Mouse (Mus musculus) forebrain, embryonic 16.5 days (tissue): Measurements from ENCODE around the gene Inpp1. TPM values are rescaled to one million over a fixed set of nuclear protein-coding genes. Genes with fewer than 3 reads are reported as not detected.

ENCODE experiments used
- ATAC-seq: fragments of 200-750 bp; cut with Nextera tagmentation; 2 replicates; pipeline ENCODE4 v1.8.0; 2017; ENCODE audit warnings: mild to moderate bottlenecking, moderate library complexity
- H3K27ac ChIP-seq: fragments of 300-500 bp; sonication (generic); 2 replicates; pipeline ENCODE4 v1.5.1; 2014; ENCODE audit warnings: low read length, control low read depth
- H3K27me3 ChIP-seq: fragments of 300-500 bp; sonication (generic); replicated peaks from 2 replicates; pipeline ENCODE4 v1.6.1; 2014; ENCODE audit warnings: low read length; ENCODE audit not compliant: control insufficient read depth, insufficient read depth
- H3K36me3 ChIP-seq: fragments of 300-500 bp; sonication (generic); 2 replicates; pipeline ENCODE4 v1.6.1; 2014; ENCODE audit not compliant: control insufficient read depth, insufficient read depth
- H3K4me1 ChIP-seq: fragments of 300-500 bp; sonication (generic); replicated peaks from 2 replicates; pipeline ENCODE4 v1.6.1; 2014; ENCODE audit warnings: low read length; ENCODE audit not compliant: control insufficient read depth, insufficient read depth
- H3K4me2 ChIP-seq: fragments of 300-500 bp; sonication (generic); 2 replicates; pipeline ENCODE4 v1.6.1; 2014; ENCODE audit warnings: mild to moderate bottlenecking, low read length, control low read depth
- H3K4me3 ChIP-seq: fragments of 300-500 bp; sonication (generic); replicated peaks from 2 replicates; pipeline ENCODE4 v1.5.1; 2014; ENCODE audit warnings: mild to moderate bottlenecking, low read length, control low read depth
- H3K9ac ChIP-seq: fragments of 300-500 bp; sonication (generic); replicated peaks from 2 replicates; pipeline ENCODE4 v1.6.1; 2014; ENCODE audit warnings: low read depth, low read length, control low read depth
- H3K9me3 ChIP-seq: fragments of 300-500 bp; sonication (generic); 2 replicates; pipeline ENCODE4 v1.6.1; 2016; ENCODE audit warnings: low read length; ENCODE audit not compliant: control insufficient read depth
- WGBS: fragments of 180-500 bp; shearing (Covaris S2); extraction: QIAGEN DNeasy Blood & Tissue Kit; methylation state at CpG from one replicate; pipeline ENCODE4 v1.1.7; 2014; 5-methylcytosine and 5-hydroxymethylcytosine counted together
- polyA plus RNA-seq: library from polyadenylated mRNA; unstranded; fragments of >200 nt; fragmentation: Nextera tagmentation; extraction: Ambion mirVana; gene quantifications from 2 replicates; pipeline ENCODE4 v1.2.1, GENCODE M21; 2015

Inpp1 gene
- polyA plus RNA-seq, 1 experiment from 2014 or later, result 32.1 TPM

DNA sequence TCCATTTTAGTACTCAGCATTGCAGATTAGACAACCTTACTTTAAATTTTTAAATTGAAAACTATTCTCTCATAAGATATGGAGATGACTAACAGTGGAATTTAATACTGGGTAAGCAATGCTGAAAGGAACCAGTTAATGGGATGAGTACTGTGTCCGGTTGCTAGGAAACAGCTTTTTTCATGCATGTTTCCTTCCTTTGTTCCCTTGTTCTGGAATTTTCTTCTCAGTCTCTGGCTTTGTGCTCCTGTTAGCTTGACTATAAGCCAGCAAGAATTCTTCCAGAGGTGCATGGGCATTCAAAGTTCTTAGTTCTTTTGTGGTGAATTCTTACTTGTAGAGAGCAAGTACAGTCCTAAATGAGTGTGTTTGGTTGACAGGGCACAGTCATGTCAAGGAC is 59.3 kb downstream of the Inpp1 start:
- Histone ChIP-seq H3K9ac (no peak overlapping the region), H3K4me1 (peaks cover 2% of the 10 kb centered on the region; the same call in 1 of the 2 replicates), H3K27me3 (no peaks in the 10 kb centered on the region)

DNA sequence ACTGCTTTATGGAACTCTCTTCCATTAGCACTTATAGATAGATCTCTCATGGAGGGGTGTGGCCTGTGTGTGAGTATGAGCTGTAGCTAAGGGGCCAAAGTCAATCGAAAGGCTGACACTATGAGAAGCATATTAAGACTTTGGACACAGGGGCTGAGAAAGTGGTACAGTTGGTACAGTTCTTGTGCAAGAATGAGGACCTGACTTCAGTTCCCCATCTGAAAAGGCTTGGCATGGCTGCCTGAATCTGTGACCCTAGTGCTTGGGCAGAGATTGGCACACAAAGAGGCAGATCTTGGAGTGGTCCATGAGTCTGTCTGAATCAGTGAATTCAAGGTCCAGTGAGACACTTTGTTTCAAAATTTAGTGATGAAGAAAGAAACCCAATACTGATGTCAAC is 63.2 kb downstream of the Inpp1 start:
- no peak overlapping the region for H3K27ac ChIP-seq
- no peak overlapping the region for H3K4me2 ChIP-seq
- H3K27me3 ChIP-seq, result no peaks in the 10 kb centered on the region
- H3K4me1 ChIP-seq, result peaks cover 2% of the 10 kb centered on the region; the same call in 1 of the 2 replicates
- WGBS, result 100% methylated on average over 1 of the region's 1 CpGs
- no peaks in the 10 kb centered on the region for H3K36me3 ChIP-seq
- no peak overlapping the region for H3K9ac ChIP-seq
- no peaks in the 10 kb centered on the region for H3K9me3 ChIP-seq
- no peak for ATAC-seq
- H3K4me3 ChIP-seq, result no peak overlapping the region

More for the DNA sequence above, 59.3 kb downstream of the Inpp1 start:
- no peak overlapping the region for H3K4me2 ChIP-seq
- no peak overlapping the region for H3K27ac ChIP-seq
- H3K9me3 ChIP-seq, result no peaks in the 10 kb centered on the region
- no peaks in the 10 kb centered on the region for H3K36me3 ChIP-seq
- no peak overlapping the region for H3K4me3 ChIP-seq
- 0 out of 2 replicates have a peak, but pooled peaks have one; percentile 15 for ATAC-seq
- WGBS, result 79% methylated on average over 1 of the region's 1 CpGs

DNA sequence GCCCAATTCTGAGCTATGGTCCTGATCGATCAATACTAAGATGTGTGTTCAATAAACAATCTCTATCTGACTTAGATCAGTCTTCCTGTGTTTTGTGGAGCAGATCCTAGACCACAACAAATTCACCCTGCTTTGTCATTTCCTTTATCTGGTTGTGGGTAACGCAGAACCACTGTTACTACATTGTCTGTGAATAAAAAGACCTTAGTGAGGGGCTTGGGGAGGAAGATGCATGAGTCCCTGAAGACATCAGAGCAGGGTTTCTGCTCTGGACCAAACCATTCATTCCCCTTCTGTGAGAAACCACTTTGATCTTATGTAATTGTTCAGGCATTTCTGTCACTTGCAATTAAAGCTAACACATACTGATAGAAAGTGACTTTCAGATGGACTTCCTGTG is 63.7 kb downstream of the Inpp1 start:
- Histone ChIP-seq H3K4me1 (peaks cover 2% of the 10 kb centered on the region; the same call in 1 of the 2 replicates), H3K36me3 (no peaks in the 10 kb centered on the region), H3K4me3 (no peak overlapping the region), H3K9me3 (no peaks in the 10 kb centered on the region), H3K27ac (no peak overlapping the region), H3K4me2 (no peak overlapping the region), H3K27me3 (no peaks in the 10 kb centered on the region), H3K9ac (no peak overlapping the region)
- 86% methylated on average over 2 of the region's 2 CpGs for whole genome bisulfite sequencing
- ATAC-seq, result no peak

DNA sequence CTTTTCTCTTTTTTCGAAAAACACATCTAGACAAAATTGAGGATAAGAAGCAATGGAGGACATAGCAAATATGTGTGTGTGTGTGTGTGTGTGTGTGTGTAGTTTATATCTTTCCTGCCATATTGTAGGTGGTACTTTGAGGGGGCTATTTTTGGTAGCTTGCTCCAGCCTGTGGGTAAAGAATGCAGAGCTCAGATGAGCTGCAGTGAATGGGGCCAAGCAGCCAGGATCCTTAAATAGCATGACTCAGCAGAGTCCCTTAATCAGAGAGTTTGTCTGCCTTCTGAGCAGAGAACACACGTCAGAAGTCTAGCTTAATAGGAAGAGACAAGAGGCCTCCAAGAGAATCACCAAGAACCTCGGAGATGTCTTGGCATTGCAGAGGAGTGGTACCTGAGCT is 64.8 kb downstream of the Inpp1 start:
- no peak overlapping the region for H3K4me2 ChIP-seq
- H3K4me1 ChIP-seq, result no peaks in the 10 kb centered on the region
- no peaks in the 10 kb centered on the region for H3K27me3 ChIP-seq
- ATAC-seq, result no peak
- H3K27ac ChIP-seq, result no peak overlapping the region
- H3K9me3 ChIP-seq, result no peaks in the 10 kb centered on the region
- WGBS, result 66% methylated on average over 3 of the region's 3 CpGs
- no peak overlapping the region for H3K9ac ChIP-seq
- H3K4me3 ChIP-seq, result no peak overlapping the region
- H3K36me3 ChIP-seq, result no peaks in the 10 kb centered on the region

DNA sequence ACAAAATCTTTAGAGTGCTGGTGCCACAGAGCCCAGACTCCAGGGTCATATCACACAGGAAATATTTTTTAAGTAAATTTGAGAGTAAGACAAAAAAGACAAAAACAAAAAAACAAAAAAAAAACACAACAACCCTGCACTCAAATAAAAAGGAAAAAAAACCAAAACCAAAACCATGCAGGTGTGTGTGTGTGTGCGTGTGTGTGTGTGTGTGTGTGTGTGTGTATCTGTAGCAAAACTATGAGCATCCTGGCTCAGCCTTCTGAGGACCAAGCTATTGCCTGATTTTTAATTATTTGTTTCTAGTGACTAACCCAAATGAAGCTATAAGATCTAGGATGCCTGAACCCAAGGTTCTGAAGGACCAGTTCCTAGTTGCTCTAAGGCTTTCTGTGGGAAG is 65.9 kb downstream of the Inpp1 start:
- Histone ChIP-seq H3K4me1 (no peaks in the 10 kb centered on the region), H3K4me3 (no peak overlapping the region), H3K9ac (no peak overlapping the region), H3K27me3 (no peaks in the 10 kb centered on the region), H3K36me3 (no peaks in the 10 kb centered on the region), H3K4me2 (no peak overlapping the region), H3K9me3 (no peaks in the 10 kb centered on the region), H3K27ac (no peak overlapping the region)
- no peak for ATAC-seq
- 92% methylated on average over 1 of the region's 1 CpGs for WGBS

DNA sequence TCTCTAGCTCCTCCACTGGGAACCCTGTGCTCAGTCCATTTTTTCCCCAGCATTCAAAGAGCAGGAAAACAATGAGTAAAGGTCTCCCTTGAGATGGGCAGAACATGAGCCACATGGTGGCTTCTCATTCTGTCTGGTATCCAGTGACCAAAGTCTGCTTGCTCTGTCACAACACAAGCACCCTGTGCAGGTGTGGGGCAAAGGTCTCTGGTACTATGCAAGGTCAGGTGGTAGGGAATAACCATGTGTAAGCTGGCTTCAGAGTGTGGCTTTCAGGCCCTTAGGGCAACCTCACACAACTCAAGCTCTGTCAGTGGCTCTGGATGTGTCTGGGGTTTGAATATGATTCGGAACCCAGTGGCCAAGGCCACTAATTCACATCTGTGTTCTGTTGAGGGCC is 67.5 kb downstream of the Inpp1 start:
- H3K9me3 ChIP-seq, result no peaks in the 10 kb centered on the region
- H3K36me3 ChIP-seq, result no peaks in the 10 kb centered on the region
- H3K27me3 ChIP-seq, result no peaks in the 10 kb centered on the region
- no peak for ATAC-seq
- WGBS, result 93% methylated on average over 1 of the region's 1 CpGs
- H3K9ac ChIP-seq, result no peak overlapping the region
- no peak overlapping the region for H3K4me3 ChIP-seq
- no peaks in the 10 kb centered on the region for H3K4me1 ChIP-seq
- no peak overlapping the region for H3K4me2 ChIP-seq
- H3K27ac ChIP-seq, result no peak overlapping the region

DNA sequence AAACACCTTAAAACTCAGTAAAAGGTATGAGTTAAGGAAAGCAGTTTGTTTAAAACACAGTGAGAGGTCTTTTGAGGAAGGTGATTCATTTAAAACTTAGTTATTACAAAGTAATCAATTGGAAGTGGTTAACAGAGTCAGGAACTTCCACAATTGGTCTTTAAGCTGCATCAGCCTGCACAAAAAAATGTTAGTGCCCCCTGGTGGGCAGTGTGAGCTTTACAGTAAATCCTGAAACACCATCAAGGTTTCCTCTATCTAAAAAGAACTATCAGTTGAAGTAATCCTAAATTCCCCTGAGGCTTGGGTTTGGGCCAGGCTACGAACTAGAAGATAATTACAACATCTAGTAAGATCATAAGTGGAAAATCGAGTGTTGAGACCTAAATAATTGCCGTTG is 69.2 kb downstream of the Inpp1 start:
- Histone ChIP-seq H3K9me3 (no peaks in the 10 kb centered on the region), H3K36me3 (no peaks in the 10 kb centered on the region), H3K27ac (no peak overlapping the region), H3K4me2 (no peak overlapping the region), H3K4me3 (no peak overlapping the region), H3K9ac (no peak overlapping the region), H3K27me3 (no peaks in the 10 kb centered on the region), H3K4me1 (no peaks in the 10 kb centered on the region)
- no peak for ATAC-seq
- WGBS, result 20% methylated on average over 3 of the region's 3 CpGs

DNA sequence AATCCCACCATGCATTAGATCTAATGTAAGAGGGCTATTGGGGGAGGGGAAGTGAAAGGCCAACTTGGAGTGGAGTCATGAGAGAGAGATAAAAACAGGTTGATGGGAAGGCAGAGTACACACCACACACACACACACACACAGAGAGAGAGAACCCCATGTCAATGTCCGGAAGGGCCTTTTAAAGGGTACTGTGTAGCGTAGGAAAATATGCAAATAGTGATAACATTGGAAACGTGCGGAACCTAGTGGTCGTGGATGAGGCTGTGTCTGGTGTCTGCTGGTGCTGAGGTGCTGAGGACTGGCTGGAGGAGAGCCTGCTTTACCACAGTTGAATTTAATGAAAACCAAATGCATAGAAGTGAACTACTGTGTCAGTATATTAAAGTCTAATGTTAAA is 74.9 kb downstream of the Inpp1 start:
- 89% methylated on average over 5 of the region's 5 CpGs for WGBS
- Histone ChIP-seq H3K36me3 (no peaks in the 10 kb centered on the region), H3K9me3 (no peaks in the 10 kb centered on the region), H3K27ac (no peak overlapping the region), H3K27me3 (no peaks in the 10 kb centered on the region), H3K4me2 (no peak overlapping the region), H3K4me3 (no peak overlapping the region), H3K4me1 (no peaks in the 10 kb centered on the region), H3K9ac (no peak overlapping the region)
- no peak for ATAC-seq
